Mouse (Mus musculus) olfactory bulb, adult 2 months (tissue): ENCODE measurements around the gene Ano2.

Experiments used
- CTCF ChIP-seq: fragments of 200-500 bp; IDR thresholded peaks from 2 replicates; pipeline ENCODE4 v1.5.1; 2012; ENCODE audit warnings: low read depth, mild to moderate bottlenecking, low read length, moderate library complexity; ENCODE audit not compliant: insufficient read depth
- POLR2A ChIP-seq: fragments of 200-500 bp; IDR thresholded peaks from 2 replicates; pipeline ENCODE4 v1.6.1; 2012; ENCODE audit warnings: mild to moderate bottlenecking, low read depth, low read length, moderate library complexity; ENCODE audit not compliant: insufficient read depth

- no peak for TF ChIP-seq CTCF
- TF ChIP-seq POLR2A, result no peak
Observed at GRCm38 (mm10) chr6:125914446-125914845, 224.2 kb downstream of the Ano2 start.
